Mouse (Mus musculus) gastrocnemius, adult 2 months (tissue): Measurements from ENCODE around the gene Tsc2. TPM values are rescaled to one million over a fixed set of nuclear protein-coding genes. Genes with fewer than 3 reads are reported as not detected.

Experiments
- DNase-seq: peaks from one replicate; pipeline ENCODE4 v3.0.0; 2022
- H3K27ac ChIP-seq: fragments of 200-600 bp; 2 replicates; pipeline ENCODE4 v1.8.1; 2022; ENCODE audit warnings: mild to moderate bottlenecking
- H3K4me3 ChIP-seq: fragments of 200-600 bp; 2 replicates; pipeline ENCODE4 v1.8.1; 2022; ENCODE audit warnings: mild to moderate bottlenecking, moderate library complexity
- CTCF ChIP-seq: fragments of 200-600 bp; IDR thresholded peaks from 2 replicates; pipeline ENCODE4 v1.8.1; 2022; ENCODE audit warnings: antibody characterized with exemption, mild to moderate bottlenecking, moderate library complexity
- intact Hi-C: fragments of 180-260 bp; cut with DNase I; formaldehyde crosslinking; loops from one replicate; pipeline ENCODE4 v1.15.1; 2025
- total RNA-seq, 2 experiments: library from RNA; stranded (reverse); gene quantifications; 2 replicates each; pipeline ENCODE4 v1.2.3; 2021

Gene Tsc2
- total RNA-seq, 2 experiments from 2014 or later = 84.9 to 90.4 TPM

DNA sequence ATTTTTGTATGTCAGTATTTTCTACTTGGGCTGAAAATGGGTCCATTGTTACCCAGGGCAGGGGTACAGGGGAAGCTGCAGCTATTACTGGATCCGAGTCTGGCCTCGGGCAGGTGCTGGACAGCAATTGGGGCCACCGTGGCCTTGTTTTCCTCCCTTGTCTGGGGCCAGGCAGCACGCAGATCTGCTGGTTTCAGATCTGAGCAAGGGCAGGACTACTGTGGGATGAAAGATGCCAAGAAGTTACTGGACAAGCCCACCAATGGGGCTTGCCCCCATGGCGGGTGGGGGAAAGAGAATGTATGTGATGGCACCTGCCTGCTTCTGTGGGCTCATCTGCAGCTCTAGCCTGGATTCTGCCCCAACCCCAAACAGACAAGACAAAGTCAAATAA, 36.4 kb downstream of the Tsc2 start:
- H3K27ac ChIP-seq = no peak overlapping the region
- TF ChIP-seq CTCF = no peak
- intact Hi-C loops = no loop called here
- DNase-seq = no peak
- no peak overlapping the region for H3K4me3 ChIP-seq

DNA sequence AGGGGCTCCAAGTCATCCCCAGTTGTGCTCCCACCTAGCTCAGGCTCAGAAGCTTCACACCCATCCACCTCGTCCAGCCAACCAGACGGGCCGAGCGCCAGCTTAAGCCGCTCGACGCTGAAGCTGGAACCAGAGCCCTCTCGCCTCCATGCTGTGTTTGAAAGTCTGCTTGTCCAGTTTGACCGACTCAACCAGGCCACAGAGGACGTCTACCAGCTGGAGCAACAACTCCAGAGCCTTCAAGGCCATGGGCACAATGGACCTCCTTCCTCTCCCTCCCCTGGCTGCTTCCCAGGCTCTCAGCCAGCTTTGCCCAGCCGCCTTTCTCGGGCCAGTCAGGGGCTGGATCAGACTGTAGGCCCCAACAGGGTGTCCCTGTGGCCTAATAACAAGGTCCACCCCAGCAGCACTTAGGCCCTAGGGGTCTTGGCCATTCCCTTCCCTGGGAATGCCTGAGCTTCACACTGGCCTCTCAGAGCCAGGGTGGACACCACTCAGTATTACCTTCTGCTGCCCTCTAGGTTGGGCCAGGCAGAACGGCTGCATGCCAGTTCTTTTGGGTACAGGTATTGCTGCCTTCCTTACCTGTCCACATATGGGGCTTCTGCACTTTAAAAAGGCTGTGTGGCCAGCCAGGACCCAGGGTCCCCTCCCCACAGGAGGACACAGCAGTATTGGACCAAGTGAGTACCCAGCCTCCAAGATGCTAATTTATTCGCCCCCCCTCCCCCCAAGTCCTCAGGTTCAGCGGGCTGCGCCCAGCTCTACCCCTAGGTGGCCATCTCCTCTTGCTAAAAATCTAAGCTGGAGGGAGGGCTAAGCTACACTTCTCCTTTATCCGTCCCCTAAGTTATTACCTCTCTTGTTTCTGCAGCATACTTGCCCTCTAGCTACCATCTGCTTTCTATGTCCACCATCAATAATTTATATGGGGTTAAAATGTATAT, 37.0 kb downstream of the Tsc2 start:
- no peak for DNase-seq
- H3K27ac ChIP-seq = no peak overlapping the region
- H3K4me3 ChIP-seq = no peak overlapping the region
- intact Hi-C loops = no loop called here
- TF ChIP-seq CTCF = peak; percentile 17; the same call in 1 of the 2 replicates

DNA sequence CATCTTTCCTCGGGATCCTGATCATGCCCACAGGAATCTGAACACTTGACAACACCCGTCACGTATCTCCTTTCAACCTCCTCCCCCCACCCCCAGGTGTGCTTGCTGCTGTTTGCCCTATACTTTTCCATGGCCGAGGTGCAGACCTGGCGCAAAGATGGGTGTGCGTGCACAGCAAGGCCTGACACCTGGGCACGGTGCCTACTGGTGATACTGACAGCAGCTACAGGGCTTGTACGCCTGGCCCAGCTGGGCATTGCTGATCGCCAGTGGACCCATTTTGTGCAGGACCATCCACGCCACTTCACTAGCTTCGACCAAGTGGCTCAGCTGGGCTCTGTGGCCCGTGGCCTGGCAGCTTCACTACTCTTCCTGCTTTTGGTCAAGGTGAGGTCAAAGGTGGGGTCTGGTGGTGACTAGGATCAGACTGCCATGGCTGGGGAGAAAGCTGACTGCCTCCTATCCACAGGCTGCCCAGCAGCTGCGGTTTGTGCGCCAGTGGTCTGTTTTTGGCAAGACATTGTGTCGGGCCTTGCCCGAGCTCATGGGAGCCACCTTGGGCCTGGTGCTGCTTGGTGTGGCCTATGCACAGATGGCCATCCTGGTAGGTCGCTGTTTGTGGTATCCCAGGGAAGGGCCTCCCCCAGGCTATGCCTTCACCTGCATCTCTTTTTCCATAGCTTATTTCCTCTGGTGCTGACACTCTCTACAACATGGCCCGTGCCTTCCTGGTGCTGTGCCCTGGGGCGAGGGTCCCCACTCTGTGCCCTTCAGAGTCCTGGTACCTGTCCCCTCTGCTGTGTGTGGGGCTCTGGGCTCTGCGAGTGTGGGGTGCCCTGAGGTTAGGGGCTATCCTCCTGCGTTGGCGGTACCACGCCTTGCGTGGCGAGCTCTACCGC, 38.2 kb downstream of the Tsc2 start:
- TF ChIP-seq CTCF = no peak
- intact Hi-C loops = no loop called here
- no peak overlapping the region for H3K27ac ChIP-seq

DNA sequence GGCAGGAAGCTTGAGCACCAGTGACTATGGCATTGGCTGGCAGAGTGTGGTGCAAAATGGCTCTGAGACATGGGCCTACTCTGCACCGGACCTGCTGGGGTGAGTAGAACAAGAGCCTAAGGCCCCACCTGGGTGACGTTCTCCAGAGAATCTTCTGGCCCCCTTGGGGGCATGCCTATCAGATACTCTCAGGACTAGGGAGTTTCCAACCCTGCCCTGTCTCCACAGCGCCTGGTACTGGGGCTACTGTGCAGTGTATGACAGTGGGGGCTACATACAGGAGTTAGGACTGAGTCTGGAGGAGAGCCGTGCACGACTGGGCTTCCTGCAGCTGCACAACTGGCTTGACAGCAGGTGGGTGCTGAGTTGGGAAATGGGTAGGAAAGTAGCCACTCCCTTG, 39.2 kb downstream of the Tsc2 start:
- intact Hi-C loops = no loop called here
- DNase-seq = no peak
- TF ChIP-seq CTCF = no peak
- Histone ChIP-seq H3K27ac (no peak overlapping the region), H3K4me3 (no peak overlapping the region)

More for the DNA sequence above, 38.2 kb downstream of the Tsc2 start:
- no peak for DNase-seq
- no peak overlapping the region for H3K4me3 ChIP-seq

DNA sequence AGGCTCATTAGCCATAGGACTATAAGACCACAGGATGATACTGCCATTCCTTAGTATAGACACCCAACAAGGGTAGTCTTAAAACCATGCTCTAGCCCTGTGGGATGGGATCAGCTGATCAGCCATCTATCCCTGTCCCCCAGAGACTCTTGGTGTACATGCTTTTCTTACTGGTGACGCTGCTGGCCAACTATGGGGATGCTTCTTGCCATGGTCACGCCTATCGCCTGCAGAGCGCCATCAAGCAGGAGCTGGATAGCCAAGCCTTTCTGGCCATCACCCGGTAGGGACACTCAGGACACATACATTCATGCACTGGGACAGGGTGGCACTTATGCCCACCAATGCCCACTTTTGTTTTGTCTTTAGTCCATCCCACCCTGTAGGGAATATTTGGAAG, 40.7 kb downstream of the Tsc2 start:
- intact Hi-C loops = no loop called here
- no peak for TF ChIP-seq CTCF

DNA sequence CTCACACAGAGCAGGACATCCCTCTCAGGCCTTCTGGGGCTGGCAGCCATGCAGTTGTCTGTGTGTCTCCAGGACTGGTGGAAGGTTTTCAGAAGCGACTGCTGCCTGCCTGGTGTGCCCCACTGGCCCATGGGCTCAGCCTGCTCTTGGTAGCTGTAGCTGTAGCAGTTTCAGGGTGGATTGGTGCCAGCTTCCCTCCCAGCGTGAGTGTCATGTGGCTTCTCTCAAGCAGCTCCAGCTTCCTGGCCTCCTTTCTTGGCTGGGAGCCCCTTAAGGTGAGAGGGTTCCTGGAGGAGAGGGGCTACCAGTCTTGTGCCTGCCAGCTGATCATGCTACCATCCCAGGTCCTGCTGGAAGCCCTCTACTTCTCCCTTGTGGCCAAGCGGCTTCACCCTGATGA, 41.5 kb downstream of the Tsc2 start:
- H3K4me3 ChIP-seq = no peak overlapping the region
- no peak for TF ChIP-seq CTCF
- H3K27ac ChIP-seq = no peak overlapping the region
- peak; percentile 48 for DNase-seq
- intact Hi-C loops = no loop called here

More for the DNA sequence above, 40.7 kb downstream of the Tsc2 start:
- DNase-seq = no peak
- no peak overlapping the region for H3K4me3 ChIP-seq
- no peak overlapping the region for H3K27ac ChIP-seq

DNA sequence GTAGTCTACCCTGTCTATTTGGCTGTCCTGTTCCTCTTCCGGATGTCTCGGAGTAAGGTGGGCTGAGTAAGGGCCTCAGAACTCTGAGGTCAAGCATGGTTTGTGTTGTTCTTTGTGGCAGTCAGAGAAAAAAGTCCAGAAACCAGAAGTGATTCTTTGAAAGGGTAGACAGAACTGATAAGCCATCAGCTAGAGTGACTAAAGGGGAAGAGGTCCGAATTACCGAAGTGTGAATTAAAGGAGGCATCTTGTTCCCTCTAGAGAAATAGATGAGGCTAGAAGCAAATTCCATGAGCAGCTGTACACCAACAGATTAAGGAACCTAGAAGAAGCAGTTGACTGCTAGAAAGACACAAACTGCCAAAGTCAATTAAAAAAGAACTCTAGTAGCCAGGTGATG, 45.9 kb downstream of the Tsc2 start:
- intact Hi-C loops = no loop called here
- Histone ChIP-seq H3K27ac (no peak overlapping the region), H3K4me3 (no peak overlapping the region)
- DNase-seq = no peak
- TF ChIP-seq CTCF = no peak

DNA sequence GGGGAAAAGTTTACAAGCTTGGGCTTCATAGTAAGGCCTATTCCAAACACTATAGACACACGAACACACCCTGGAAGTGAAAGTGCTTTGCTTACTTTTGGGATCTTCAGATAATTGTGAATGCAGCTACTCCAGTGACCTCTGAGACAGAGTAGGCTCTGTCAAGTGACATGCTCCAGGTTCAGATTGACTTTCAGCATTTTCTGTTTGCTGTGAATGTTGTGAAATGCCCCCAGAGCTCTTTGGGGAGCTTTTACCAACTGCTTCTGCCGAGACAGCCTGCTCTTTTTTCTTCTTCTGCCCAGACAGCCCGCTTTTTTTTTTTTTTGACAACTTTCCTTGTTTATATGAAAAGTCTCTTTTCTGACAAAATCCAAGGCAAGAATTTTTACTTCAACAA, 47.9 kb downstream of the Tsc2 start:
- Histone ChIP-seq H3K4me3 (no peak overlapping the region), H3K27ac (no peak overlapping the region)
- TF ChIP-seq CTCF = no peak
- no peak for DNase-seq
- intact Hi-C loops = no loop called here

DNA sequence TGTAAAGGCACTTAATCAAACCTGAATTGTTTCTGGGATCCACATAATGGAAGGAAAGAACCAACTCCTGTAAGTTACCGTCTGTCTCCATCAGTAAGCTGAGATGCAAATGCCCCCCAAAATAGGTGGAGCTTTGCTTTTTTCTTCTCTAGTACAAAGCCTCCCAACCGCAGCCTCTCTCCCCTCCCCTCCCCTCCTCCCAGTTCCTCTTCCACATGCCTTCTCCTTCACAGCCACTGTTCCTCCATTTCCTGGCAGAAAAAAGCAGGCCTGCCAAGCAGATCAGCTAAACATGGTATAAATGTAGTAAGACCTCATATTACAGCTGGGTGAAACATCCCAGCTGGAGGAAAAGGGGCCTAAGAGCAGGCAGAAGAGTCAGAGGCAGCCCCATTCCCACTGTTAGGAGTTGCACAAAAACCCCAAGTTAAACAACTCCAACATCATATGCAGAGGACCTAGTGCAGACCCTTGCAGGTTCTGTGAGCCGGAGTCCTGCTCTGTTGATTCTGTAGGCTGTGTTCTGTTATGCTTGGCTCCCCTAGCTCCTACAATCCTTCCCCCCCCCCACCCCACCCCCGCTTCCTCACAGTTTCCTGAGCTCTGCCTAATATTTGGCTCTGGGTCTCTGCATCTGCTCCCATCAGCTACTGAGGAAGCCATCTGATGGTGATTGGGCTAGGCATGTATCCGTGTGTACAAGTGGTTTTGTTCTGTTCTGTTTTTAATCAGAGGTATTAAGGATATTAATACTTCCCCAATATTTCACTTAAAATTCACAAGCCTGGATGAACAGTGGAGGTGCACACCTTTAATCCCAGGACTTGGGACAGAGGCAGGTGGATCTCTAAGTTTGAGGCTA, 48.6 kb downstream of the Tsc2 start:
- Histone ChIP-seq H3K27ac (no peak overlapping the region), H3K4me3 (no peak overlapping the region)
- DNase-seq = no peak
- TF ChIP-seq CTCF = no peak
- intact Hi-C loops = no loop called here

DNA sequence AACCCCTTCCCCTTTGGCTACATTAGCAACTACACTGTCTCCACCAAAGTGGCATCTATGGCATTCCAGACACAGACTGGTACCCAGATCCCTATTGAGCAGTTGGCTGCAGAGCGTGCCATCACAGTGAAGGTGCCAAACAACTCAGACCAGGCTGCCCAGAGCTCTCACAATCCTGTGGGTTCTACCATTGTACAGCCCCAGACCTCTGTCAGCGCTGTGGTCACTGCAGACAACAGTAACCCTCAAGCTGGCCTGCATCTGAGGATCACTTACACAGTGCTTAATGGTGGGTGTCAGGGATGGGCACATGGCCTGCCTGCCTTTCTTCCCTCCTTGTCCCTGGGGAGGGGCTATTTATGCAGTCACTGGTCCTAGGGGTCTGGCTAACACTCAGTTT, 52.1 kb downstream of the Tsc2 start:
- TF ChIP-seq CTCF = no peak
- no peak for DNase-seq
- H3K4me3 ChIP-seq = no peak overlapping the region
- no peak overlapping the region for H3K27ac ChIP-seq
- intact Hi-C loops = no loop called here

DNA sequence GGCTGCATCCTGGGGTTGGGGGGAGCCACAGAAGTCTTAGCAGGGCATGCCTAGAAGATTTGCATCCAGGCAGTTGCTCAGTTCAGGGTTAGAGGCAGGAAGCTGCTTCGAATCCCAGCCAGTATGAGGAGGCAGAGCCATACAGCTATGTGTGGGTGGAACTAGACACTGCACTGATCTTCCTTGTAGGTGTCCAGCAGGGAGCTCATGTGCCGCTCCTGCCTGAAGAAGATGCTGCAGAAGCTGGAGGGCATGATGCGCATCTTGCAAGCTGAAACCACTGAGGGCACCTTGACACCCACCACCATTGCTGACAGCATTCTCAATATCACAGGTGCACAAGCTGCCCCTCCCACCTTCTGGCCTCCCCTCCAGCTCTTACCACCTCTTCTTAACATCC, 52.9 kb downstream of the Tsc2 start:
- DNase-seq = no peak
- intact Hi-C loops = loop anchor here (5.0 kb wide), 1 partner anchor 48 kb away; no protein-coding TSS in a partner anchor
- Histone ChIP-seq H3K27ac (no peak overlapping the region), H3K4me3 (no peak overlapping the region)
- no peak for TF ChIP-seq CTCF

DNA sequence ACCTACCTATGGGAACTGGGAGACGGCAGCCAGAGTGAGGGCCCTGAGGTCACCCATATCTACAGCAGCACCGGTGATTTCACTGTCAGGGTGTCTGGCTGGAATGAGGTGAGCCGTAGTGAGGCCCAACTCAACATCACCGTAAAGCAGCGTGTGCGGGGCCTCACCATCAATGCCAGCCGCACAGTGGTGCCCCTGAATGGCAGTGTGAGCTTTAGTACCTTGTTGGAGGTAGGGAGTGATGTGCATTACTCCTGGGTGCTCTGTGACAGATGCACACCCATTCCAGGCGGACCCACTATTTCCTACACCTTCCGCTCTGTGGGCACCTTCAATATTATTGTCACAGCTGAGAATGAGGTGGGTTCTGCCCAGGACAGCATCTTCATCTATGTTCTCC, 58.6 kb downstream of the Tsc2 start:
- intact Hi-C loops = no loop called here
- no peak for DNase-seq
- H3K27ac ChIP-seq = no peak overlapping the region
- TF ChIP-seq CTCF = no peak
- H3K4me3 ChIP-seq = no peak overlapping the region
